Mouse (Mus musculus): ENCODE results near the gene Frzb. TPM values are rescaled to one million over a fixed set of nuclear protein-coding genes. Genes with fewer than 3 reads are reported as not detected.

Gene Frzb
- polyA plus RNA-seq, 1 experiment from 2014 or later = 2.9 TPM

DNA sequence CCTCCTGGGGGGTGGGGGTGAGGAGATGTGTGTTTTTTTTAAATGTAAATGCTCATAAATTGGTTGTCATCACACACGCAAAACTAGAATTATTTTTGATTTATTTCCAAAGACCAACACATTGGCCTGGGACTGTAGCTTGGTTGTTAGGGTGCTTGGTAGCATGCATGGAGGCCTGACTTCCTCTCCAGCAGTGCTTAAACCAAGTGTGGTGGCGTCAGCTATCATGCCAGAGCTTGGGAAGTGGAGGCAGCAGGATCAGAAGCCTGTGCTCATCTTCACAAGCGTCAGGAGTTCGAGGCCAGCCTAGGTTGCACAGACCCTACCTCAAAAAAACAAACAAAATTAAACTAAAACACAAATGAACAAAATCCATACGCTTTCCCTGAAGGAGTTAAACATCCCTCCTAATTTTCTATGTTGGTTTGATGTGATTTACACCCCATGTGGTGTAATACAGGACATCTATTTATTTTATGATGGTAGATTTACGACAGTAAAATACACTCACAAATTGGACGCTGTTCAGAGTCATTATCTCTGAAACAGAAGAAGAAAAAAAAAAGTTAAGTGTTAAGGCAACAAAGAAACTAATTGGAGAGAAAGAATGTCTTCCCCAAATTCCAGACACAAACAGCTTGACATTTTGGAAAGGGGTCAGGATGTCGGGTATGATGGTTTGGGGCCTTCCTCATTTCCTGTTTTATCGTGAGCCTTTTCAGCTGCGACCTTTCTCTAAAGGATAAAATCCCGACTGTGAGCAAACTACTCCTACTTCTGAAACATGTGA is 12.4 kb downstream of the Frzb start:
- Histone ChIP-seq H3K27ac (ENCODE audit: low read depth, low read length) (no peak overlapping the region), H3K36me3 (ENCODE audit: control insufficient read depth, insufficient read depth, low read length) (no peaks in the 10 kb centered on the region), H3K4me2 (ENCODE audit: low read length) (no peak overlapping the region), H3K4me1 (ENCODE audit: control insufficient read depth, insufficient read depth, low read length) (peaks cover 9% of the 10 kb centered on the region; the same call in 1 of the 2 replicates), H3K4me3 (ENCODE audit: low read depth, low read length) (no peak overlapping the region), H3K27me3 (replicated peaks; ENCODE audit: control insufficient read depth, insufficient read depth, low read length) (no peaks in the 10 kb centered on the region), H3K9ac (ENCODE audit: low read length) (no peak overlapping the region), H3K9me3 (replicated peaks; ENCODE audit: control insufficient read depth, low read length) (no peaks in the 10 kb centered on the region)
- no peak for DNase-seq (ENCODE audit: low spot score)
- no peak for ATAC-seq
- 73% methylated on average over 11 of the region's 11 CpGs for WGBS

DNA sequence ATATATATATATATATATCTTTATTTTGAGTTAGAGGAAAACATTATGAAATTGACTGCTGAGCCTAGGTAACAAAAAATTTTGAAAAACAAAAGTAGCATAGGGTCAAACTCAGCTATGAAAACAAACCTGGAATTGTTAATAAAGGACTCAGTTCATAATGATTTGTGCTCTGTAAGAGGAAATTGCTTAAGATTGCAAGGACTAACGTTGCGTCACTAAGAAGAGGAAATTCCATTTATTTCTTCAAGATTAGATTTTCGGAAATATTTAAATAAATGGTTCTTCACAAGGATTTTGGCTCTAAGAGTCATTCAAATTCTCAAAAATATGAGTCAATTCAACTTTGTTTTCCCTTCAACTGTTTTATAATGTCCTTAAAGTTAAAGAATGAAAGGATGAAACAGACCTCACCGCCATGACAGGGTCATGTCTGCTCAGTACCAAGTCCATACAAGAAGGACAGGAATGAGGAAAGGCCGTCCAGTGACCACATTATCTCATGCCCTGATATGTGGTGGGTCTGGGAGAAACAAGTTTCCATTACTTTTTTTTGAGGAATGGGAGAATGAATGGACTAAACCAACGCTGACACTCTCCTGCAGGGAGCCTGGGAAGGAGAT is 14.1 kb downstream of the Frzb start:
- Histone ChIP-seq H3K9ac (ENCODE audit: low read length) (no peak overlapping the region), H3K27ac (ENCODE audit: low read depth, low read length) (no peak overlapping the region), H3K36me3 (ENCODE audit: control insufficient read depth, insufficient read depth, low read length) (no peaks in the 10 kb centered on the region), H3K9me3 (replicated peaks; ENCODE audit: control insufficient read depth, low read length) (no peaks in the 10 kb centered on the region), H3K27me3 (replicated peaks; ENCODE audit: control insufficient read depth, insufficient read depth, low read length) (no peaks in the 10 kb centered on the region), H3K4me3 (ENCODE audit: low read depth, low read length) (no peak overlapping the region), H3K4me2 (ENCODE audit: low read length) (no peak overlapping the region), H3K4me1 (ENCODE audit: control insufficient read depth, insufficient read depth, low read length) (peaks cover 5% of the 10 kb centered on the region; the same call in 1 of the 2 replicates)
- ATAC-seq = no peak
- 92% methylated on average over 6 of the region's 6 CpGs for WGBS
- DNase-seq (ENCODE audit: low spot score) = no peak

DNA sequence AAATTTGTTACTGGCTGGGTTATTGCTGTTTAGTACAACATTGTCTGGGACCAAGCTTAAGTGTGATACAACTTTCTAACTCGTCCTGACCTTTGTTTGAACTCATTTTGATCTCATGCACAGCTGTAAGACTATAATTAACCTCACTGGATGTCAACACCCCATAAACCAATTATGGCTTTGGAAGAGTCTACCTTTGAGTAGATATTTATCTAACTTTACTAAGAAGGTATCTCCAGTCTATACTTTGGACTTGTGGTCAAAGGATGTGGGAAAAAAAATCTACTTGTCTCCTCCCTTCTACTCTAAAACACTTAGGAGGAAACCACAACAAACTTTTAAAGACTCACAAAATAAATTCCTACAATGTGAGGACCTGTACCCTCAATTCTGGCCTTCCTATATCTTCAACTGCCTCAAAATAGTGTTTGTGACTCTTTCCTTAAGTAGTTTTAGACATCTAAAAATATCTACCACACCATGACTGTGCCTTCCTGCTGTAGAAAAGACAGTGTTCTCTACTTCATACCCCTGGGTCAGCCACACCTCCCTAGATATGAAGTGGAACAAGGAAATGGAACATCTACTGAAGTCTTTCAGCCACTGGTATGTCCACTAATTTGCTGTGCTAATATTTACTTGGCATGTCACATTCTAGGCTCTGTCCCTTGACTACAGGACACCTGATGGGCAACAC is 16.9 kb downstream of the Frzb start:
- DNase-seq (ENCODE audit: low spot score) = no peak
- H3K9me3 ChIP-seq (replicated peaks; ENCODE audit: control insufficient read depth, low read length) = no peaks in the 10 kb centered on the region
- H3K4me3 ChIP-seq (ENCODE audit: low read depth, low read length) = no peak overlapping the region
- no peaks in the 10 kb centered on the region for H3K4me1 ChIP-seq (ENCODE audit: control insufficient read depth, insufficient read depth, low read length)
- no peaks in the 10 kb centered on the region for H3K27me3 ChIP-seq (replicated peaks; ENCODE audit: control insufficient read depth, insufficient read depth, low read length)
- WGBS = 56% methylated on average over 1 of the region's 1 CpGs
- ATAC-seq = no peak
- H3K36me3 ChIP-seq (ENCODE audit: control insufficient read depth, insufficient read depth, low read length) = no peaks in the 10 kb centered on the region
- no peak overlapping the region for H3K4me2 ChIP-seq (ENCODE audit: low read length)
- no peak overlapping the region for H3K27ac ChIP-seq (ENCODE audit: low read depth, low read length)
- no peak overlapping the region for H3K9ac ChIP-seq (ENCODE audit: low read length)

DNA sequence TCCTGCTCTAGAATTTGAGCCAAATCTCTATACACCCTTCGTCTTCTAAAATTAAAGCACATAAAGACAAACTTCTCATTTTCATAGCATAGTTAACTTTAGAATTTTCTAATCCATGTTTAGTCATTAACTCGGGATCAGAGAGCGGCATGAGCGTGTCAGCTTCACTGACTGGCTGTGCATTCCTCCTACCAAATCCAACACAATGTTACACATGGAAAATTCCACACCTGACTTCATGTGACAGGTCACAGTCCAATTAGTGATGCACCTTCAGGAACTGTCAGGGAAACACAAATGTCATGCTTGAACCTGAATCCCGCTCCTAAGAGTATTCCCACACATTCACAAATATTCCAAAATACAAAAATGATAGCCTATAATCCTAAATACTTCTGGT is 24.3 kb downstream of the Frzb start:
- H3K4me2 ChIP-seq (ENCODE audit: low read length) = no peak overlapping the region
- no peak overlapping the region for H3K4me3 ChIP-seq (ENCODE audit: low read depth, low read length)
- no peaks in the 10 kb centered on the region for H3K4me1 ChIP-seq (ENCODE audit: control insufficient read depth, insufficient read depth, low read length)
- 94% methylated on average over 5 of the region's 5 CpGs for WGBS
- no peaks in the 10 kb centered on the region for H3K9me3 ChIP-seq (replicated peaks; ENCODE audit: control insufficient read depth, low read length)
- ATAC-seq (no peak), DNase-seq (ENCODE audit: low spot score) (no peak)
- H3K9ac ChIP-seq (ENCODE audit: low read length) = no peak overlapping the region
- no peaks in the 10 kb centered on the region for H3K27me3 ChIP-seq (replicated peaks; ENCODE audit: control insufficient read depth, insufficient read depth, low read length)
- H3K27ac ChIP-seq (ENCODE audit: low read depth, low read length) = no peak overlapping the region
- H3K36me3 ChIP-seq (ENCODE audit: control insufficient read depth, insufficient read depth, low read length) = no peaks in the 10 kb centered on the region

DNA sequence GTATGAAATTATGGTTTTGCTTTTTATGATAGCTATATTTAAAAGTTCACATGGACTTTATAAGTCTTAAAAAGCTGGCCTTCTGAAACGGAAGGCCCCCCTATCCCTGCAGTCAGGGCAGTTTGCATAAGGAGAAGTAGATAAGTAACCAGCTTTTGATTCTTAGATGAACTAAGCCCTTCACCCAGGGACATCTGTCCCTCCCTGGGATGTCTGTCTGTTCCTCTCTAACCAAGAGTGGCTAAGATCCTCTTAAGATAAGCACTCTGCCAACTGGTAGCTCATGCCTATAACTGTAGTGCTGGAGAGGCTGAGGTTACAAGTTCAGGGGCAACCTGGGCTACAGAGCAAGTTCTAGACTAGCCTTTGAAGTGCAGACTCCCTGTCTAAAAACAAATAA is 25.4 kb downstream of the Frzb start:
- Histone ChIP-seq H3K4me3 (ENCODE audit: low read depth, low read length) (no peak overlapping the region), H3K36me3 (ENCODE audit: control insufficient read depth, insufficient read depth, low read length) (no peaks in the 10 kb centered on the region), H3K4me2 (ENCODE audit: low read length) (no peak overlapping the region), H3K9me3 (replicated peaks; ENCODE audit: control insufficient read depth, low read length) (no peaks in the 10 kb centered on the region), H3K9ac (ENCODE audit: low read length) (no peak overlapping the region), H3K27ac (ENCODE audit: low read depth, low read length) (no peak overlapping the region), H3K27me3 (replicated peaks; ENCODE audit: control insufficient read depth, insufficient read depth, low read length) (no peaks in the 10 kb centered on the region), H3K4me1 (ENCODE audit: control insufficient read depth, insufficient read depth, low read length) (no peaks in the 10 kb centered on the region)
- DNase-seq (ENCODE audit: low spot score) (no peak), ATAC-seq (no peak)
- WGBS = 86% methylated on average over 1 of the region's 1 CpGs

DNA sequence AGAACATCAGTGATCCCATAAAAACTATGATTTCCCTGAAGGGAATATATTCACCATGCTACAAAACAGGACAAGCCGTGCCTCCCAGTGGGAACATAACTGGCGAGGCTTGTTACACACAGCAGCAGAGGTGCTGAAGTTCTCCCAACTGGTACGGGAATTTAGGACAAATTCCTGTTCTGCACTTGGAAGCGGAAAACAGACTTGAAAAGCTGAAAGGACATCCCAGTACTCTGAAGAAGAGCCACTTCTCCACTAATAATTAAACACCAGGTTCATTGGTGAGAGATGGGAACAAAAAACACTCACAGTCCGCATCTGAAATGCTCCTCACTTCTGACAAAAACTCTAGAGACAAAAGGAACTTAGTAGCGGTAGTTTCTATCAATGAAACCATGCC is 31.1 kb downstream of the Frzb start:
- H3K4me3 ChIP-seq (ENCODE audit: low read depth, low read length) = no peak overlapping the region
- H3K4me1 ChIP-seq (ENCODE audit: control insufficient read depth, insufficient read depth, low read length) = no peaks in the 10 kb centered on the region
- DNase-seq (ENCODE audit: low spot score) (no peak), ATAC-seq (no peak)
- H3K27me3 ChIP-seq (replicated peaks; ENCODE audit: control insufficient read depth, insufficient read depth, low read length) = no peaks in the 10 kb centered on the region
- no peak overlapping the region for H3K27ac ChIP-seq (ENCODE audit: low read depth, low read length)
- H3K4me2 ChIP-seq (ENCODE audit: low read length) = no peak overlapping the region
- no peaks in the 10 kb centered on the region for H3K36me3 ChIP-seq (ENCODE audit: control insufficient read depth, insufficient read depth, low read length)
- no peak overlapping the region for H3K9ac ChIP-seq (ENCODE audit: low read length)
- WGBS = 89% methylated on average over 6 of the region's 6 CpGs
- no peaks in the 10 kb centered on the region for H3K9me3 ChIP-seq (replicated peaks; ENCODE audit: control insufficient read depth, low read length)

DNA sequence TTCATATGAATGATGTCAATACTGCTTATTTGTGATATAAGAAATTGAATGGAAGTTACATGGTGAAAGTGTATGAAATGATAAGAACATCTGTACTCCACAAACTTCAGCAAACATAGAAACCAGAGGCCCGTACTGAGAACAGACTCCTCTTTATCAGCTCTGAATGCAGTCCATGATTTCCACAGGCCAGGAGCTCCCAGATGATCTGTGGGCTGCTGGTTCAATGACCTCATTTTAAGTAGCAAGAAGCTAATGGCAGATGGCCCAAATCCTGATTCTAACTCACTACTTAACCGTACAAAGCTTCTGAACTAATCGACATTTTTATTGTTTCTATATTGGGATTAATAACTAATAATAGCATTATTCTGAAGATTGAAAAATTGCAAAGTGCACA is 33.0 kb downstream of the Frzb start:
- 87% methylated on average over 3 of the region's 3 CpGs for WGBS
- H3K27ac ChIP-seq (ENCODE audit: low read depth, low read length) = no peak overlapping the region
- ATAC-seq = no peak

DNA sequence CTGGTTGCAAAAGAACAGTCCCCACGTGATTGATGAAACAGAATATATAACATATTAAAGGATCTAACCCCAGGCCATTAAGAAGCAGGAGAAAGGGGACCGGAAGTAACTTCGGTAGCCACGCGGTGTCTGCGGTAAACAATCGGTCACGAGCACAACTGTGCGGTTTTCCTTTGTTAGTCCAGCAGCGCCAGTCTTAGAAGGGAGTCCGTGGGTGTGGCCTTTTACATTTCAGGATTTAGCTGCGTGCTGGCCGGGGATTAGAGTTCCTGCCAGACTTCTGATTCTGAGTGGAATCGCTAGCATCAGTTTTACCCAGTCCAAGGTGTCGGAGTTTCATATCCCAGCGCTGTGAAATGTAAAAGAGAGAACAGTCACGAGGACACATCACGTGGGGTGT is 34.3 kb downstream of the Frzb start:
- ATAC-seq (no peak), DNase-seq (ENCODE audit: low spot score) (no peak)
- no peaks in the 10 kb centered on the region for H3K27me3 ChIP-seq (replicated peaks; ENCODE audit: control insufficient read depth, insufficient read depth, low read length)
- no peak overlapping the region for H3K4me3 ChIP-seq (ENCODE audit: low read depth, low read length)
- H3K36me3 ChIP-seq (ENCODE audit: control insufficient read depth, insufficient read depth, low read length) = no peaks in the 10 kb centered on the region
- H3K4me2 ChIP-seq (ENCODE audit: low read length) = peak overlapping the region; percentile 18; the same call in 1 of the 2 replicates
- H3K4me1 ChIP-seq (ENCODE audit: control insufficient read depth, insufficient read depth, low read length) = no peaks in the 10 kb centered on the region
- H3K9ac ChIP-seq (ENCODE audit: low read length) = no peak overlapping the region
- H3K27ac ChIP-seq (ENCODE audit: low read depth, low read length) = no peak overlapping the region
- 74% methylated on average over 18 of the region's 18 CpGs for WGBS
- H3K9me3 ChIP-seq (replicated peaks; ENCODE audit: control insufficient read depth, low read length) = no peaks in the 10 kb centered on the region

More for the DNA sequence above, 33.0 kb downstream of the Frzb start:
- H3K4me2 ChIP-seq (ENCODE audit: low read length) = no peak overlapping the region
- H3K9me3 ChIP-seq (replicated peaks; ENCODE audit: control insufficient read depth, low read length) = no peaks in the 10 kb centered on the region
- DNase-seq (ENCODE audit: low spot score) = no peak
- H3K9ac ChIP-seq (ENCODE audit: low read length) = no peak overlapping the region
- no peaks in the 10 kb centered on the region for H3K27me3 ChIP-seq (replicated peaks; ENCODE audit: control insufficient read depth, insufficient read depth, low read length)
- no peaks in the 10 kb centered on the region for H3K4me1 ChIP-seq (ENCODE audit: control insufficient read depth, insufficient read depth, low read length)
- no peak overlapping the region for H3K4me3 ChIP-seq (ENCODE audit: low read depth, low read length)
- H3K36me3 ChIP-seq (ENCODE audit: control insufficient read depth, insufficient read depth, low read length) = no peaks in the 10 kb centered on the region

Measured in forebrain, embryonic 14.5 days (tissue).